Mouse (Mus musculus) intestine, embryonic 15.5 days (tissue): ENCODE results near the gene Gm3336. TPM values are rescaled to one million over a fixed set of nuclear protein-coding genes. Genes with fewer than 3 reads are reported as not detected.

Source experiments
- ATAC-seq: fragments of 200-750 bp; cut with Nextera tagmentation; 2 replicates; pipeline ENCODE4 v1.8.0; 2017; ENCODE audit warnings: moderate TSS enrichment, moderate library complexity
- H3K27ac ChIP-seq: fragments of 300-500 bp; sonication (generic); 2 replicates; pipeline ENCODE4 v1.5.1; 2015; ENCODE audit warnings: mild to moderate bottlenecking, inconsistent platforms
- H3K27me3 ChIP-seq: fragments of 300-500 bp; sonication (generic); replicated peaks from 2 replicates; pipeline ENCODE4 v1.6.1; 2015; ENCODE audit warnings: inconsistent platforms
- H3K36me3 ChIP-seq: fragments of 300-500 bp; sonication (generic); 2 replicates; pipeline ENCODE4 v1.6.1; 2015; ENCODE audit warnings: inconsistent platforms
- H3K4me1 ChIP-seq: fragments of 300-500 bp; sonication (generic); replicated peaks from 2 replicates; pipeline ENCODE4 v1.6.1; 2015; ENCODE audit warnings: inconsistent platforms
- H3K4me2 ChIP-seq: fragments of 300-500 bp; sonication (generic); replicated peaks from 2 replicates; pipeline ENCODE4 v1.6.1; 2015; ENCODE audit warnings: mild to moderate bottlenecking, inconsistent platforms
- H3K4me3 ChIP-seq: fragments of 300-500 bp; sonication (generic); replicated peaks from 2 replicates; pipeline ENCODE4 v1.5.1; 2015; ENCODE audit warnings: inconsistent platforms
- H3K9ac ChIP-seq: fragments of 300-500 bp; sonication (generic); 2 replicates; pipeline ENCODE4 v1.6.1; 2015; ENCODE audit warnings: inconsistent platforms
- H3K9me3 ChIP-seq: fragments of 300-500 bp; sonication (generic); 2 replicates; pipeline ENCODE4 v1.6.1; 2016; ENCODE audit warnings: inconsistent platforms
- WGBS: fragments of 180-500 bp; shearing (Covaris S2); methylation state at CpG from one replicate; pipeline ENCODE4 v1.1.7; 2015; 5-methylcytosine and 5-hydroxymethylcytosine counted together
- polyA plus RNA-seq: library from polyadenylated mRNA; unstranded; fragments of >200 nt; fragmentation: Nextera tagmentation; extraction: Ambion mirVana; gene quantifications from 2 replicates; pipeline ENCODE4 v1.2.1, GENCODE M21; 2015

Gene Gm3336
- polyA plus RNA-seq, 1 experiment from 2014 or later = 2.1 TPM

DNA sequence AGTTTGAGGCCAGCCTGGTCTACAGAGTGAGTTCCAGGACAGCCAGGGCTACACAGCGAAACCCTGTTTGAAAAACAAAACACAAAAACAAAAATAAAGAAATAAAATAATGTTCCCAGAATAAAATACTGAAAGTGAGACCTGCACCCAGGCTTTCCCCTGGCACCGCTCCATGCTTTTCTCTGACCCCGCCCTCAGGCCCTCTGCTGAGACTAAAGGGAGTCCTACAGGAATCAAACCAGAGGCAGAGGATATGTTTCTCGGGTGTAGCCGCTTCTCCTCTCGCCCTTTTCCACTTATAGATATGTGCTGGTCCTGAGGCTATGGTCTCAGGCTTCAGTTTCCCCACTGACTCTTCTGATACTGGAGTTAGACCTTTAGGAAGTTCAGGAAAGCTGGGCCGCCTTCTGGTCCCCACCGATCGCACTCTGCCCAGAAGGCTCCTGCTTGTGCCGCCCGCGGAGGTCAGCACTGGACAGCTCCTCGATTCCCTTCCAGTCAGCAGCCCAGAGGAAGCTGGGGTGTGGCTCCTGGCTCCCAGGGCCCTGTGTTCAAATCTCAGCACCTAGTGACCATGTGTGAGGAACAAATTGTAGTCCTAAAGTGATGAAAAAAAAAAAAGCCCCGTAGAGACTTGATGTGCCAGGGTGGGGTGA lies 7.6 kb downstream of the Gm3336 start:
- H3K4me2 ChIP-seq = no peak overlapping the region
- H3K9me3 ChIP-seq = no peaks in the 10 kb centered on the region
- H3K9ac ChIP-seq = no peak overlapping the region
- no peak overlapping the region for H3K27ac ChIP-seq
- H3K4me3 ChIP-seq = no peak overlapping the region
- WGBS = 28% methylated on average over 14 of the region's 14 CpGs
- no peaks in the 10 kb centered on the region for H3K36me3 ChIP-seq
- H3K4me1 ChIP-seq = peaks cover 11% of the 10 kb centered on the region; the same call in 1 of the 2 replicates
- H3K27me3 ChIP-seq = peaks cover 21% of the 10 kb centered on the region
- ATAC-seq = no peak

DNA sequence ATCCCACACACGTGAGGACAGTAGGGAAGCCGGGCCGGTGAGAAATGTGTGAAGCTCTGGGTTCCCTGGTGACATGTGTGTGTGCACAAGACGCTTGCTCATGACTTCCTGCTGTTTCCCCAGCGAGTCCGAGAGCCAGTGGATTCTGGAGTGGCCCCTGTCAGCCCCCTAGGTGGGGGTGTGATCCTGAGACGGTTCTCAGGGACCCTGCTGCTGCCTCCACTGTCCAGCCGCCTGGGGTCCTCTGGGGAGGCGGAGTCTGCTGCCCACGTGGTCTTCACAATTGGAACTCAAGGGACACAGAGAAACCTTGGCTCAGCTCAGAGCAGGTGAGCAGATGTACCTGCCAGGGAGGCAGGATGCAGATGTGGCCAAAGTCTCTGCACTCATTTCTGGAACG lies 8.4 kb downstream of the Gm3336 start:
- Histone ChIP-seq H3K4me2 (no peak overlapping the region), H3K36me3 (no peaks in the 10 kb centered on the region), H3K4me3 (no peak overlapping the region), H3K9me3 (no peaks in the 10 kb centered on the region), H3K27me3 (peaks cover 21% of the 10 kb centered on the region), H3K27ac (no peak overlapping the region), H3K9ac (no peak overlapping the region), H3K4me1 (peaks cover 11% of the 10 kb centered on the region; the same call in 1 of the 2 replicates)
- ATAC-seq = no peak
- WGBS = 52% methylated on average over 11 of the region's 11 CpGs

DNA sequence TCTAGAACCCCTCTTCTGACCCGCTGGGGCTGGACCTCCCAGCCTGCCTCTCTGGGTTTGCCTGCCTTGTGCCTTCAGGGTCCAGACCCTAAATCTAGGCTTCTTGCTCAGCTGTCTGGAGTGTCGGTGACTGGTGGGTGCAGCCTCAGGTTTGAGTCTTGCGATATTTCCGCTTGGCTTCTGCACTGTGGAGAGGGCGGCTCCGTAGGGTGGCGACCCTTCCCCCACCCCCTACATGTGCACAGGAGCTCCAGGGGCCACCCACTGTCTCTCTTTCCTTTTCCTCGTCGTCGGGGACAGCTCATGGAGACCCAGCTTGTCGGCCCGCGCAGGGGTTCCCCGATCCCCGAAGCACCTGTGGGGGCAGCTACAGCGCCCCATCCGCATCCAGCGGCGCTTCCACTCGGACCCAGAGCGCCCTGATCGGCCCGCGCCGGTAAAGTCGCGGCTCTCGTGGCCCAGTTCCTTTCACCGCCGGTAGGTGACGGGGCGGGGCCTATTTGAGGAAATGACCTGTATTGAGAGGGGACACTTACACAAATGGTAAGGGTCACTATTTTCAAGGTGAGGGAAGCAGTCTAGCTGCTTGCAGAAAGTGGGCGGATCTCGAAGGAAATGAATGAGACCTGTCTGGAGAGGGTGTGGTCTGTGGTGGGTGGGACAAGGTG lies 11.6 kb downstream of the Gm3336 start:
- WGBS = 2% methylated on average over 34 of the region's 34 CpGs
- ATAC-seq = peak; percentile 62

DNA sequence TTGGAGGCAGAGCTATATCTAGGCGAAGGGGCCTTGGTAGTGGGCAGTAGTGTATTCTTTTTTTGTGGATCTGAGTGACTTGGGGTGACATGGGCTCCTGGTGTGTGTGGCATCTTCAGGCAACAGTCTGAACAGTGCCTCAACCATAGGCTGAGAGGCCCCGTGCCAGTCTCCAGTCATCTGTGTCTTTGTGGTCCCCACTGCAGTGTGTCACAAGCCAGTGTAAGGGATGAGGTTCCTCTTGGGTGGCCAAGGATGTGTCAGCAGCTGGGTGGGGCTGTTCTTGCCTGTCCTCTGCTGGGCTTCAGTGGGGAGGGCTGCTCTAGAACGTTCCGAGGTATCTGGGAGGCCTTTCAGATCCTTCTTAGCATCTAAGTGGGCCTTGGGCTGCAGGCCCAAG lies 12.6 kb downstream of the Gm3336 start:
- Histone ChIP-seq H3K9ac (no peak overlapping the region), H3K27ac (no peak overlapping the region), H3K4me2 (no peak overlapping the region), H3K27me3 (peaks cover 20% of the 10 kb centered on the region), H3K36me3 (no peaks in the 10 kb centered on the region), H3K9me3 (no peaks in the 10 kb centered on the region), H3K4me3 (no peak overlapping the region), H3K4me1 (peaks cover 8% of the 10 kb centered on the region; the same call in 1 of the 2 replicates)
- WGBS = 85% methylated on average over 4 of the region's 4 CpGs
- ATAC-seq = no peak

More for the DNA sequence above, 11.6 kb downstream of the Gm3336 start:
- H3K4me2 ChIP-seq = peak overlapping the region; percentile 74
- H3K9me3 ChIP-seq = no peaks in the 10 kb centered on the region
- peaks cover 8% of the 10 kb centered on the region; the same call in 1 of the 2 replicates for H3K4me1 ChIP-seq
- peaks cover 21% of the 10 kb centered on the region for H3K27me3 ChIP-seq
- peak overlapping the region; percentile 50 for H3K9ac ChIP-seq
- no peaks in the 10 kb centered on the region for H3K36me3 ChIP-seq
- peak overlapping the region; percentile 38 for H3K4me3 ChIP-seq
- H3K27ac ChIP-seq = no peak overlapping the region

DNA sequence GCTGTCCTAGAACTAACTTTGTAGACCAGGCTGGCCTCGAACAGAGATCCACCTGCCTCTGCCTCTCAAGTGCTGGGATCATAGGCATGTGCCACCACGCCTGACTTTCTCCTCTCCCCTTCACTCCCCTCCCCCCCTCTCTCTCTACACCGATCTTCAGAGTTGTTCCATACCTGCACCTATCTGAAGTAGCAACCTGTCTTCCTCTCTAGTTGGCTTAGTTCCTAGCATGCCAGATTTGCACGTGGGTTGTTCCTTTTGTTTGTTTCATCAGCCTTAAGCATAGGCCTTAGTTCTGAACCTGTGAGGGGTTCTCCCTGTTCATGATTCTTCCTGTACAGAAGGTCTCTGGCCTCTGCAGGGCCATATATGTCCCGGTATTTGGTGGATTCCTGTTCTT lies 19.4 kb downstream of the Gm3336 start:
- WGBS = 64% methylated on average over 5 of the region's 5 CpGs
- Histone ChIP-seq H3K4me2 (no peak overlapping the region), H3K27ac (no peak overlapping the region)

DNA sequence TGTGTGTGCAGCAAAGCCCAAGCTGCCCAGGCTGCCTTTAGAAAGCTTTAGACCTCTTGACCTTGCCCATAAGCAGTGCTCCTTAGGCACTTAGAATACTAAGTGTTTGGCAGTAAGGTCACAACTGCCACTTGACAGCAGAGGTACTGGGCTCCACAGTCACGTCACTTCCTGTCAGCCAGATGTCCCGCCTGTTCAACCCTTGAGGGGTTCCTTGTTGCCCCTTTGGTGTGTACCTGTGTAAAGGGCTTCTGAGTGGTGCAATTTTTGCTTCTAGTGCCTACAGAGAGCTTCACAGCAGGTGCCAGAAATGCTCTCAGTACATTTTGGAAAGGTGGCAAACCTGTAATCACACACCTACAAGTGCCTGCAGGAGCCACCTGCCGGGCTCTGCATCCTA lies 19.9 kb downstream of the Gm3336 start:
- H3K4me3 ChIP-seq = no peak overlapping the region

More for the DNA sequence above, 19.4 kb downstream of the Gm3336 start:
- Histone ChIP-seq H3K4me3 (no peak overlapping the region), H3K9me3 (no peaks in the 10 kb centered on the region), H3K4me1 (0 out of 2 replicates have a peak, but pooled peaks cover 3% of the 10 kb centered on the region), H3K9ac (no peak overlapping the region), H3K36me3 (no peaks in the 10 kb centered on the region), H3K27me3 (peaks cover 18% of the 10 kb centered on the region)
- ATAC-seq = no peak

DNA sequence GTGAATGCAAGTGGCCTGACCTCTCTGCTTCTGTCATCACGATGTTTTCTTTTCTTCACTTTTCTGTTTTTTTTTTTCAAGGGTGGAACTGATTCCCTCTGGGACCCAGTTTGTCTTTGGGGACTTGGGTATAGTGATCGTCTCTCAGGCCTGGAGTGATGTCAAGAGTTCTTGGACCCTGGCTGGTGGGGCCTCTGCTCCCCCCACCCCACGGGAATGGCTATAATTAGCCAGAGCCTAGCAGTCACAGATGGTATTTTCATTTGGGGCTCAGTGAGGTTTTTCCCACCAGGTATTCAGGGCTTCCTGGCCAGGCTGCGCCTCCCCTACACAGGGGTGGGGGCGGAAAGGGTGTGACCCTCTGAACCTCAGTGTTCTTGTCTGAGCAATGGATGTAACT lies 23.3 kb downstream of the Gm3336 start:
- Histone ChIP-seq H3K4me2 (no peak overlapping the region), H3K36me3 (no peaks in the 10 kb centered on the region), H3K27me3 (peaks cover 56% of the 10 kb centered on the region), H3K9me3 (no peaks in the 10 kb centered on the region), H3K4me3 (no peak overlapping the region), H3K27ac (no peak overlapping the region), H3K9ac (no peak overlapping the region), H3K4me1 (peaks cover 17% of the 10 kb centered on the region)
- ATAC-seq = no peak
- WGBS = 54% methylated on average over 5 of the region's 5 CpGs

More for the DNA sequence above, 19.9 kb downstream of the Gm3336 start:
- 64% methylated on average over 3 of the region's 3 CpGs for WGBS
- peaks cover 23% of the 10 kb centered on the region for H3K27me3 ChIP-seq
- H3K36me3 ChIP-seq = no peaks in the 10 kb centered on the region
- no peaks in the 10 kb centered on the region for H3K9me3 ChIP-seq
- H3K27ac ChIP-seq = no peak overlapping the region
- no peak overlapping the region for H3K9ac ChIP-seq
- H3K4me1 ChIP-seq = peaks cover 8% of the 10 kb centered on the region
- ATAC-seq = no peak
- H3K4me2 ChIP-seq = no peak overlapping the region

DNA sequence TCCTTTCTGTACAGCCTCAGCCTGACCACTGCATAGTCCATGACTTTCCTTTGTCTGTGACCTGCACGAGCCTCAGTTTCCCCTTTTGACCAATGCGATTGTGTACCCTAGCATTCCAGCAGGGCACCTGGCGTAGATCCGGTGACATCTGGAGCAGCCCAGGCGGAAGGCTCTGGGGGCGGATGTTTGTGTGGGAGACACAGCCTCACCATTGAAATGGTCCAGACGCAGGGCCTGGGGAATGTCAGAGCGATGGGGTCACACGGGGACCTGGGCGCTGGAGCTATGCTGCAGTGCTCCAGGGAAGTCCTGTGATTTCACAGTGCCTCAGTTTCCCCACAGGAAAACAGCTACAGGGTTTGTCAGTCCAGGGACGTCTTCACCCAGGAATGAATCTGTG lies 23.8 kb downstream of the Gm3336 start:
- Histone ChIP-seq H3K4me1 (peaks cover 17% of the 10 kb centered on the region), H3K9me3 (no peaks in the 10 kb centered on the region), H3K4me3 (no peak overlapping the region), H3K4me2 (no peak overlapping the region), H3K27me3 (peaks cover 60% of the 10 kb centered on the region), H3K27ac (no peak overlapping the region), H3K36me3 (no peaks in the 10 kb centered on the region), H3K9ac (no peak overlapping the region)
- 44% methylated on average over 11 of the region's 11 CpGs for whole genome bisulfite sequencing
- no peak for ATAC-seq

DNA sequence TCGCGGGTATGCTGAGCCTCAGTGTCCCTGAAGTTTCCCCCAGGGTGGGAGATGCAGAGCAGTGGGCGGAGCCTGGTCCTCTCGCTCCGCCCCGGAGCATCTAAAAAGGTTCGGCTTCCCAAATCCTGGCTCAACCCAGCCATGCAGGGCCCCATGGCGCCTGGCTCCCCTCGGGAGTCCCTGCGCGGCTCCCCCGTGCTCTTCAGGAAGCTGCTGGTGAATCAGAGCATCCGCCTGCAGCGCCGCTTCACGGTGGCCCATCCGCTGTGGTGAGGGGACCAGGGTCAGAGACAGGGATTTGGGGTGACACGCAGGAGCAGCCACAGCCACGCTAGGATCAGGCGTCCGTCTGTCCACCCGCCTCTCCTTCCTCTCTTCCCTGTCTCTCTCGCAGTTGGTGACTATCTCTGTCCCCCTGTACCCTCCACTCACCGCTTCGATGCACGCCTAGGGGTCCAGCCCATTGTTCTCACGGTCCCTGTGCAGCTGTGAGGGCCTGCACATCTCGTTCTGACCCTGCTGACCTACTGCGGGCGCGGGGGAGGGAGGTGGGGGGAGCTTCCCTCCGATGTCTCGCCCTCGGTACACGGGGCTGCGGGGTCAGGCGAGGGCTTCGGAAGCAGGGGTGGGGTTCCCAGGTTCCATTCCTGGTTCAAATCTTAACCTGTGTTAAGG lies 24.8 kb downstream of the Gm3336 start:
- H3K4me3 ChIP-seq = peak overlapping the region; percentile 7; the same call in 1 of the 2 replicates
- peaks cover 17% of the 10 kb centered on the region for H3K4me1 ChIP-seq
- ATAC-seq = 0 out of 2 replicates have a peak, but pooled peaks have one; percentile 12
- H3K27ac ChIP-seq = no peak overlapping the region
- 6% methylated on average over 38 of the region's 38 CpGs for WGBS
- no peaks in the 10 kb centered on the region for H3K9me3 ChIP-seq
- peak overlapping the region; percentile 59 for H3K4me2 ChIP-seq
- no peaks in the 10 kb centered on the region for H3K36me3 ChIP-seq
- H3K27me3 ChIP-seq = peaks cover 68% of the 10 kb centered on the region
- H3K9ac ChIP-seq = 0 out of 2 replicates have a peak overlapping the region, but pooled peaks have one; percentile 10

DNA sequence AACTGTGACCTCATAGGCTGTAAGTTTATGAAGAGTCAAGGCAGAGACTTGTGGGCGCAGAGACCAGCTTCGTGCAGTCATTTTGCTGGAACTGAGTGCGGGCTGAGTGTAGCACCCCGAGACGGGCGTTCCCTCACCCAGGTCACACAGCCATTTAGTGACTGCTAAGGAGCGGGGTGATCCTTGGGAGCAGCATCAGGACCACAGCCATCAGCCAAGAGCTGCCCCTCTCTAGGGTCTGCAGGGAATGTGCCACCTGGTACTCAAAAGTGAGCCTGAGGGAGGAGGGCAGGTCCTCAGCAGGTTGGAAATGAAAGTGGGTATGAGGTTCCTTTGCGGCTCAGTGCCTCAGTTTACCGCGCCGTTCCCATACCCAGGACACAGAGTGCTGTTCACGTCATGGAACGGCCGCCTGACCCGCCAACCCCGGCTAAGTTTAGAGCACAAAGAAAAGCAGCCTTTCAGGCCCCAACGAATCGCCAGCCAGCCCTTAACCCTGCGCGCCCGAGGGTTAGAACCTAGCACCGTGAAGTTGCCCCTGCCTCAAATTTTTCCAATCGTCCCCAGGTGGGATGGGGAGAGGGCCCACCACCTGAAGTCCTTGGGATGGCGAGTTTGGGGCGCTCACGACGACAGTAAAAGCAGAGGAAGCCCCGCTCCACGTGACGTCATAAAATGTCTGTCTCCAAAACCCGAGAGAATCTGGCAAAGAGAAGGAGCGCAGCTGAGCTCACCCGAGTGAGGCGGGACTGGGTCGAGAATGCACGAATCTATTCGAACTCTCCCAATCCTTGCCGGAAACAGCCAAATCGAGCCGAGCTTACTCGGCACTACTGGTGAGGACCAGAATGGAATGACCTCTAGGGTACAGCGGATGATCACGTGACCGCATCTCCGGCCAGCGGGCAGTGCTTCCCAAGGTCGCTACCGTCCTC lies 25.6 kb downstream of the Gm3336 start:
- H3K9ac ChIP-seq = 0 out of 2 replicates have a peak overlapping the region, but pooled peaks have one; percentile 18
- peaks cover 72% of the 10 kb centered on the region for H3K27me3 ChIP-seq
- no peaks in the 10 kb centered on the region for H3K9me3 ChIP-seq
- peak overlapping the region; percentile 15 for H3K4me3 ChIP-seq
- no peaks in the 10 kb centered on the region for H3K36me3 ChIP-seq
- H3K4me2 ChIP-seq = peak overlapping the region; percentile 59
- peaks cover 17% of the 10 kb centered on the region for H3K4me1 ChIP-seq
- WGBS = 8% methylated on average over 48 of the region's 48 CpGs
- no peak overlapping the region for H3K27ac ChIP-seq
- 0 out of 2 replicates have a peak, but pooled peaks have one; percentile 11 for ATAC-seq

DNA sequence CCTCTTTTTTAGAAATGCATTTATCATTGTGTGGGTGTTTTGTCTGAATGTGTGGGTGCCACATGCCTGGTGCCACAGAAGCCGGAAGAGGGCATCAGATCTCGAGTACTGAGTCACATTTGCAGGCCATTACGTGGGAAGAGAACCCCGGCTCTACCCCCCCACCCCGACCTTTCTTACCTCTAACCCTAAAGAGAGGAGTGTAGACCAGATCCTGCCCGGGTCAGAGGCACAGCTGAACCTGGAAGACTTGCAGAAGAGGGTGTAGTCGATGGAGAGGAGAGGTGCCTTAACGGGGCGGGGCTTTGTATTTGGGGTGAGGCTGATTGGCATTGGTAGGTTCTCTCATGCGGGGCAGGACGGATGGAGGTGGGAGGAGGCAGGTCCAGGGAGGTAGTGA lies 26.5 kb downstream of the Gm3336 start:
- Histone ChIP-seq H3K4me1 (peaks cover 17% of the 10 kb centered on the region), H3K27ac (no peak overlapping the region), H3K36me3 (no peaks in the 10 kb centered on the region), H3K9me3 (no peaks in the 10 kb centered on the region), H3K27me3 (peaks cover 76% of the 10 kb centered on the region), H3K9ac (no peak overlapping the region), H3K4me2 (peak overlapping the region; percentile 59; the same call in 1 of the 2 replicates), H3K4me3 (no peak overlapping the region)
- WGBS = 48% methylated on average over 11 of the region's 11 CpGs
- ATAC-seq = no peak
